Mouse (Mus musculus) Muller cell, postnatal 12 days (primary cell): ENCODE results near the gene Dock3.
"Not testable (repeated sequence)": the region's sequence is repeated elsewhere in the genome, so short reads cannot be mapped to it uniquely, and the experiment has no call there.

Experiments used
- DNase-seq: peaks from one replicate; pipeline ENCODE4 v3.0.0-alpha.2; 2015; ENCODE audit errors: inconsistent ontology term

Dock3 gene

DNA sequence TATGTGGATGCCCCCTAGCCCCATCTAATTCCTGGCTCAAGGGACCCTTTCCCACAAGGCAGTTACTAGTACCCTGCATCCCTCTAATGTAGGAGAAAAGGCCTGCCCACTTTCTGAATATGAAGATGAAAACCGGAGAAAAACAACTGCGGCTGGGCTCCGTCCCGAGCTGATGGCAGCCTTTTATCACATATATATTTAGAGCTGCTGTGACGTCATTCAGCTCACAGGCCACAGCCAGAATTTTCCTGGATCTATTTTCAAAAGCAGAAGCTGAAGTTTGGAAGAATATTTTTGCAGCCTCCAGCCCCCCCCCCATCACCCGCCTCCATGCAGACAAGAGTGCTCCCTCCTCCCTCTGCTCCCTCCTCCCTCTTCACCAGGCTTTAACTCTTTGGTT is 27.9 kb upstream of the Dock3 start:
- DNase-seq = no peak

DNA sequence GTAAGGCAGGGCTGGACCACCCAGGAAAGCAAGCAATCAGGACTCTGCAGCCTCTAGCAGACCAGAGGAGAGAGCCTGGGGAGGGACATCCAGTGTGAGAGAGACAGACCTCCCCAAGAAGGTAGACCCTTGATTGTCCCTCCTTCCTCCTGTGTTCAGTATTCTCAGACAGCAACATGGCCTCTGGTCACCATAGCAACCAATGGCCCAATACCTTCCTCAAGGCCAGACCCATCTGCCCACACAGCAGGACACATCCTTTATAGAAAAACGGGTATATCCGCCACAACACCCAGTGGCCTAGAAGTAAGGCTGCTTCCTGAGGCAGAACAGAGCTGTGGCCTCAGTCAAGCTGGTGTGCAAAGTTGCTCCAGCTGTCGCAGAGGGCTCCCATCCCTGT is 23.9 kb upstream of the Dock3 start:
- no peak for DNase-seq

DNA sequence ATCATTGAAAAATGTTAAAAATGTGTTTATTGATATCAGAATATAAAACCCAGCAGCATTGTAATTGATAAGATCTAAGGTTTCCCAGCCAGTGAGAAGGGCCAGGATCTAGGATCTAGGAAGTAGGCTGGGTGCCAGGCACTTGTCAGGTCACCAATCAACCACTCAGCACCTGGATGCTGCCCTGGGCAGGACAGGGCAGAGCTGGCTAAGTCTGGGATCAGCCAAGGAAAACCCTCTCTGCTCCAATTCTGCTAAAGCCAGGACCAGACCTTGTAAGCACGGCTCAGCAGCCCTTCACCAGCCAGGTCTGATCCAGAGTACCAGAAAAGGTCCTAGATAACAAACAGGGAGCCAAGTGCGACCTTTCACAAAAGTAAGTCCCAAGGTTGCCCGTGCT is 23.2 kb upstream of the Dock3 start:
- DNase-seq = no peak

DNA sequence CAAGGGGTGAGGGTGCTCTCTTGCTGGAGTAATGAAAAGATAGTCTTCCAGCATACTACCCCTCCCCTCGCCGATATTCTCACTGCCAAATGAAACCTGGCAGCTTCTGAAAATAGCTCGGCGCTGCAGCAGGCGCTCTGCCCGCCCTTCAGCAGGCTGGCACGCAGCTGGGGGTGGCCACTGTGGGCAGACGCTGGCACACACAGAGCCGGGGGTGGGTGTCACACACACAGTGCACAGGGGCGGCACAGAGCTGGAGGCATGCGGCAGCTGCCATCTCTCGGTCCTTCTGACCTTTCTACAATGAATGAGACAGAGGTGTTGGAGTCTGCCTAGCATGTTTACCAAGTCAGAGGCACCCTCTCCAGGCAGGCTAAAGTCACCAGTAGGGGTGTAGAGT is 22.8 kb upstream of the Dock3 start:
- DNase-seq = peak; percentile 75

DNA sequence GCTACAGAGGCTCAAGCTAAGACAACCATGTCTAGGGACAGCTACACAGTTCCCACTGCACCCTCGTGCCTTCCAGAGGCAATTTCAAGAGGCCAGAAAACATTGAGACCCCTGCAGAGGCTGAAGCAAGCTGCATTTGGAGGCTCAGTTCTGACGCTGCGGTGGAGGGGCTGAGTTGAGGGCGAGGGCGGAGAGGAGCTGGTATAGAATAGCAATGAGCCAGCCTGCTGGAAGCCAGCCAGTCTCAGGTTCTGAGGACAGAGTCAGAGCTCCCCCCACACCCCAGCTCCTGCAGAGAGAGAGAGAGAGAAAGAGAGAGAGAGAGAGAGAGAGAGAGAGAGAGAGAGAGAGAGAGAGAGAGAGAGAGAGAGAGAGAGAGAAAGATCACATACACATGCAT is 20.5 kb upstream of the Dock3 start:
- DNase-seq = no peak

DNA sequence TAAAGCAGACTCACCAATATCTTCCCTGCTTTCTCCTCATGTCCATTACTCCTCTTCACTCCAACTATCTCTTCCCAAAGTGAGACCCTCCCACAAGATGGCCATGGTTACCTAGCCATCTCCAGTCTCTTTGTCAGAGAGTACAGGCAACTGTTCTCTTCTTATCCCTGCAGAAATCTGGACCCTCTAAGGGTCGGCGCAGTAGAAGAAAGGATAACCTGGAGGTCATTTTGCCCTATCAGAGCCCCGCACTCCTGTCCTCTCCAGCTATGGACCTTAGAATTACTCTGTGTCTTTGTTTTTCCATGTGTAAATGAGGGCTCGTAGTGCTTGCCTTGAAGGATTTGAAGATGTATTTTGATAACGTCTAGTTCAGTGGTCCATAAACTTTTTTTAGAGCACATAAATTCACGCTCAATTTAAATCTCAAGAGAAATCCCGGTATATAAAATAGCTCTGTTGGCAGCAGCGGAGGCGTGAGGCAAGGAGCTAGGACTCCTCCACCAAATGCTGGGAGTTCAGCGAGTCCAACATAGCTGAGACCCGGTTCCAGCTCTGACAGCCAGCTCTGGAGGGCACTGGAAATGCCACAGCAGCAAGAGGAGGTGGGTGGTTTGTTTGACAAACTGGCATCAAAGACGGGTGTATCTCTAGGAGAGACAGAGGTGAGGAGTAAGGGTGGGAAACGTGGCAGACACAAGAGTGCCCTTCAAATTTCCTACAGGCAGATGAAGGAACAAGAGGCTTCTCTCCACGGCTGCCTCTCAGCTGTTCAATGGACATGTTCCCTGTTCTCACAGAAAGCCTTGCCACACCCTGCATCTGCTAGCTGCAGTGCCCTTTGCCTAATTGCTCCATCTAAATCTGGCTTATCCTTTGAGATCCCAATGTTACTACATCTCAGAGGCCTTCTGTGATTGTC is 19.0 kb upstream of the Dock3 start:
- no peak for DNase-seq

DNA sequence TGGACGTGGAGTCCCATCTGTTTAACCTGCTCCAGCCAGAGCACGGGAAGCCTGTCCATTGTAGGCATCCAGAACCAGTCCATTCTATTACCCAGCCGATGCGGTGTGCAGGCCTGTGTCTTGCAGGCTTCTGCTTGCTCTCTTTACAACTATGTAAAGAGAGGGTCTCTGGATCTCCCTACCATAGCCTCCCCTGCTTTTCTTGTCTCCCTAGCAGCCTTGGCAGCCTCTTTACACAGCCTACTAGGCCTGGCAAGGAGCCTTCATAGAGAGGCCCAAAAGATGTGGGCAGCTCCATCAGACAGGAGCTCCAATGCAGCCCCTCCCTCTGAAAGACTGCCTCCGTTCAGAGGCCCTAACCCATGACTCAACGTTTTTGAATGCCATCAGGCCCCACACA is 17.4 kb upstream of the Dock3 start:
- DNase-seq = no peak

DNA sequence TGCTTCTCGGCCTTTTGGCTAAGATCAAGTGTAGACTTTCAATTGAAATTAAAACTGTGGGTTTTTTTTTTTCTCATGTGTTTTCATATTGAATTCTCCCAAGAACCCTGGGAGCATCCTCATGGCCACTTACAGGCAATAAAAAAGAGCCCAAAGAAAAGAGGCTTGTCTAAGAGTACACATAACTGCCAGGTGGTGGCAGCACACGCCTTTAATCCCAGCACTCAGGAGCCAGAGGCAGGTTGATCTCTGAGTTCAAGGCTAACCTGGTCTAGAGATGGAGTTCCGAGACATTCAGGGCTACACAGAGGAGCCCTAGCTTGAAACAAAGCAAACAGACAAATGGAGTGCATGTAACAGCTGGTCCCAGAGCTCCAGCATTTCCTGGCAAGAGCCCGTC is 14.5 kb upstream of the Dock3 start:
- DNase-seq = no peak

DNA sequence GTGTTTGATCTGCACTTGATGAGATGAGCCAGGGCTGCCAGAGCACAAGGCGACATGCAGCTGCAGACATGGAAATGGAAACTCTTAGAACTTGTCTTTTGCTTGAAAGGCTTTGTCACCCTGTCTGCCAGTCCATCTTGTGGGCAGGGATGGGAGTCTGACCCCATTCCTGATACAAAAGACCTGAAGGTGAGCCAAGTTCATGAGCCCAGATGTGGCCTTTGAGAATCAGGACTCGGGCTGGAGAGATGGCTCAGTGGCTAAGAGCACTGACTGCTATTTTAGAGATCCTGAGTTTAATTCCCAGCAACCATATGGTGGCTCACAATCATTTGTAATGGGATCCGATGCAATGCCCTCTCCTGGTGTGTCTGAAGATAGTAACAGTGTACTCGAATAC is 13.6 kb upstream of the Dock3 start:
- no peak for DNase-seq

DNA sequence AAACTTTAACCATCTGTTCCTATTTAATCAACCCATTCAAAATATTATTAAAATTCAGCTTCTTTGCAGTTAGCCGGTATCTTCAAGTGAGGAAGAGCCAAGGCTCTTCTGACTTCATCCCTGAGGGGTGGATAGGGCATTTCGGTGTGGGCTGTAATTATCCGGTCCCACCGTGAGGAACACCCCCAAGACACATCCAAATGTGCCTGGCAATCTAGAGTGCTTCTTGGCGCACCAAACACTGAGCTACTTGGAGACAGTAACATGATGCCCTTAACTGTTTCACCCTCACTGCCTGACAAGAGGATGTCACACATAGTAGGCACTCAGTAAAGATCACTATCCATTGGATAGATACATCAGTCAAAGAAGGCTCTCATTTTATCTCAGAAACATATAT is 4.4 kb upstream of the Dock3 start:
- no peak for DNase-seq

DNA sequence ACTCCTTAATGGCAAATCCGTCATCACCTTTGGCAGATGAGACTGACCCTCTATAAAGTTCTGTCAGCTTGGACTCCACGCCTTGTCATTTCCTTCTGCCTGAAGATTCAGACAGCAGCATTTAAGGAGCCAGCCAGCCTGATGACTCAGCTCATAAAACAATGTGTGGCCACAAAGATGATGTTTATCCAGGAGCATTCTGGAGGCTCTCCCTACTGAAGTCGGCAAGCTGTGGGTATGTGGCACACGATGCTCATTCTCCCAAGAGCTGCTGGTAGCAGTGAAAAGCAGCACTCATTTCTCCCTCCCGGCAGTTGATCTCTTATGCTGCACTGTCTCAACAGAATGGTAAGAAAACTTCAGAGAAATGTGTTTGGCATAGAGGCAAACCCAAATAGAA is 3.6 kb upstream of the Dock3 start:
- DNase-seq = peak; percentile 71

DNA sequence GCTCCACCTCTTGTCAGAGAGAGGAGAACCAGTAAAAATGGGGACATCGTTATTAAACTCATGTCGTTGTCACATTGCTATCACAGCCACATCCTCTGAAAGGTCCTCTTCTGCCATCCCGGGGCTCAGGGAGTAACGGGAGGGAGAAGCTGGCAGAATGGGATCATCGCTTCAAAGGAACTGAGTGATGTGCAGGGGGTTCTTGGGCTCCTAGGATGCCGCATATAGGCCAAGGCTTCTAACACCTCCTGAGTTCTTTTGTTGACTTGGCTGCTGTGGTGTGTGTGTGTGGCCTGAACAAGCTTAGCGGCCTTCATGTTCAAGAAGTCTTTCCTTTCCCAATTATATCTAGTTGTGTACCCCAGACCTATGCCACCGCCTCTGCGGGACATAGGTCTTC is 431 bp upstream of the Dock3 start:
- DNase-seq = no peak

DNA sequence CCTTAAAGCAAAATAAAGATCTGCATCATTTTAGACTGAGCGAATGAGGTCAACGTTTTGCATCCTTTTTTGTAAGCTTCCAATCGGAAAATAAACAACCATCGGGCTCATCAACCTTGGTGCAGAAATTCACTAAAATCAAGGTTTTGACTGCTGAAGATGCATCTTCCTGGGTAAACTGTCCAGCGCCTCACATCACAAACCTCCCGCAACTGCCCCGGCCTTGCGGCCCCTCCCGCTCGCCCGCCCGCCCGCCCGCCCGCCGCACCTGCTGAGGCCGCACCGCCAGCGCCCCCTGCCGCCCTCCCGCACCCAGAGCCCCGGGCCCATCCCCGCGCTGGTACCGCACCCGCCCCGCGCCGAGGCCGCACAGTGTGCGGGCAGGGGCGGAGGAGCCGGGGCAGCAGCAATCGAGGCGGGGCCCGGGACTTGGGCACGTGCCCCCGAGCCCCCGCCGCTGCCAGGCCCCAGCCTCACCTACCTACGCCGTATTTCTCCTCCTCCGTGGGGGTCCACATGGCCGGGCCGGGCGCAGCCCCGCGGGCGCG is 644 bp downstream of the Dock3 start:
- DNase-seq = peak; percentile 54

DNA sequence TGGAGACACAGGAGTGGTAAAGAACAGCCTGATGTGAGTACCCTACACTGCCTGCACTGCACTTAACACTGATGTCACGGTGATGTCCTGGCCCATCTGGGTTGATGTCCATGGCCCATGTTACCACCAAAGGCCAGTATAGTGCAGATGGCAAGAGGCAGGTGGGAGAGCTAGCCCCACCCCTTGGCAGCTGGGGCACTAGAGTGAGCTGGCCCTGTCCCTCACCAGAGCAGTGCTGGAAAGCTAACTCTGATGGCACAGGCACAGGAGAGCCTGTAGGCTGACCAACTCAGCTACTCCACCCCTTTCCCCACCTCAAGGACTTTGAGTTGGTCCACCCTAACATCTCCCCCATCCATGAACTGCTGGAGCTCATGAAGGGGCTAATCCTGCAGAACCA is 7.1 kb downstream of the Dock3 start:
- no peak for DNase-seq

DNA sequence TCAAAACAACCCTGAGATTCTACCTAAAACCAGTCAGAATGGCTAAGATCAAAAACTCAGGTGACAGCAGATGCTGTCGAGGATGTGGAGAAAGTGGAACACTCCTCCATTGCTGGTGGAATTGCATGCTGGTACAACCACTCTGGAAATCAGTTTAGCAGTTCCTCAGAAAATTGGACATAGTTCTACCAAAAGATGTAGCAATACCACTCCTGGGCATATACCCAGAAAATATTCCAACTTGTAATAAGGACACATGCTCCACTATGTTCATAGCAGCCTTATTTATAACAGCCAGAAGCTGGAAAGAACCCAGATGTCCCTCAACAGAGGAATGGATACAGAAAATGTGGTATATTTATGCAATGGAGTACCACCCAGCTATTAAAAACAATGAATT is 56.9 kb downstream of the Dock3 start:
- not testable (repeated sequence) for DNase-seq

DNA sequence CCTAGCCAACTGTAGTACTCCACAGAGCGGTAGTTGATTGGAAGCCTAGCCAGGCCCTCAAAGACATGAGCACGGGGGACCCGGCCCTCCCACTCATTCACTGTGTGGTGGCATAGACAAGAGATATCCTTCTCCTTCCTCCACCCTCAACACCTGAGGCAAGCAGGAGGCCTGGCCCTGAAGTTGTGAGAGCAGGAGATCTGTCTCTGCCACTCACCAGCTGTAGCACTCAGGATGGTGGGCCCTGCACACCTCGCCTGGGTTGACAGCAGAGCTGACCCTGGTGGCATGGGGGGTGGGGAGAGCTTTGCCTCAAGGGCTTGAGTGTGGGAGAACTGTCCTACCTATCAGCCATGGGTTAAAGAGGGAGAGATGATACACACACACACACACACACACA is 65.9 kb downstream of the Dock3 start:
- no peak for DNase-seq

DNA sequence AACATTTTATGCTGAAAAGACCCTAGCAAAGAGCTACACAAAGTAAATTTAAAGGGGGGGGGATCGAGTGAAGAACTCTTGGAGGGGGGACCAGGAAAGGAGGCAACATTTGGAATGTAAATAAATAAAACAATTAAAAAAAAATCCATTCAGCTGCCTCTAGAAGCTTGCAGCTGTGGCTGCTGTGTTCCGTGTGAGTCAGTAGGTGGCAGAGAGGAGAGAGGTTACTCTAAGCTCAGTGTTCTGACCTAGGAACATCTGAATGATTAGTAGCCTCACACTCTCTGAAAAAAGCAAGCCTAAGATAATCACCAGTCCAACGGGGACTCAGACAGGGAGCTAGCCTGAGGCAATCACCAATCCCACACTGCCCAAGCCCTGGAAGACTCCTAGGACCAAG is 66.9 kb downstream of the Dock3 start:
- no peak for DNase-seq

DNA sequence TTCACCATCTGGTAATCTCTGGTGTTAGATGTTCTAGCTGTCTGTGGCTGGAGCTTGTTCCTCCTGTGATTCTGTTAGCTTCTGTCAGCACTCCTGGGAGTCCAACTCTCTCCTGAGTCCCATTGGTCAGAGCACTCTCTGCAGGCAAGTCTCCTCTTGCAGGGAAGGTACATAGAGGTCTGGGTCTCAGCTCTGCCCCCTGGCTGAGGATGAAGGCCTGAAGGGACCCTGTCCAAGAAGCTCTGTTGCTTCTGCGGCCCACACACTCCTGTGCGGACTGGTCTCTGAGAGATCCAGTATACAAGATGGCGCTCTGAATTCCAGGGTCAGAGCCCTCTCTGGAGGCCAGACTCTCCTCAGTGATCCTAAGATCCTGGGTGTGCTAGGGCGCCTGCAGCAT is 75.3 kb downstream of the Dock3 start:
- DNase-seq = not testable (repeated sequence)

DNA sequence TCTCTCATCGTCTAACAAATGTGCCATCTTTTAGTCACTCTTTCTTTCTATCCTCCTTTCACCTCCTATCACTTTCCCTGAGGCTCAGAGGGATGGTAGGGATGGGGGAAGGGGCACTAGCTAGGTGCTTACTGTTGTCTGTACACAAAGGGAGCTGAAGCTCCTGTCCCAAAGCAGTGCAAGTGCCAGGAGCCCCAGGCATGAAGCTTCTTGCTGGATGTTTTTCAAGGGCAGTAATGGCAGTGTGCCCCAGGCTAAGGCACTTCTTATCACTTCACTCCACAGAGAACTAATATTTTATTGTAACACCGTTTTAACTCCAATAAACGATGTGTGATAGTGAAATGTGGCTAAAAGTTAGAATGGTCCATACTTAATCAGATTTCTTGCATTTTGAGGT is 118.9 kb downstream of the Dock3 start:
- DNase-seq = no peak

DNA sequence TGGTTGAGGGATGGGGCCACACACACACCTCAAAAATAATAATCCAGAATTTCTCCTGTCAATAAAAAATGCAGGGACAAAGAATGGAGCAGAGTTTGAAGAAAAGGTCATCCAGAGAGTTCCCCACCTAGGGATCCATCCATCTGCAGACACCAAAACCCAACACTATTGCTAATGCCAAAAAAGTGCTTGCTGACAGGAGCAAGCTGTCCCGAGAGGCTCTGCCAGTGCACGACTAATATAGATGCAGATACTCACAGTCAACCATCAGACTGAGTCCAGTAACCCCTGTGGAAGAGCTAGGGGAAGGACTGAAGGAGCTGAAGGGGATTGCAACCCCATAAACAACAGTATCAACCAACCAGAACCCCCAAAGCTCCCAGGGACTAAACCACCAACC is 119.7 kb downstream of the Dock3 start:
- no peak for DNase-seq

DNA sequence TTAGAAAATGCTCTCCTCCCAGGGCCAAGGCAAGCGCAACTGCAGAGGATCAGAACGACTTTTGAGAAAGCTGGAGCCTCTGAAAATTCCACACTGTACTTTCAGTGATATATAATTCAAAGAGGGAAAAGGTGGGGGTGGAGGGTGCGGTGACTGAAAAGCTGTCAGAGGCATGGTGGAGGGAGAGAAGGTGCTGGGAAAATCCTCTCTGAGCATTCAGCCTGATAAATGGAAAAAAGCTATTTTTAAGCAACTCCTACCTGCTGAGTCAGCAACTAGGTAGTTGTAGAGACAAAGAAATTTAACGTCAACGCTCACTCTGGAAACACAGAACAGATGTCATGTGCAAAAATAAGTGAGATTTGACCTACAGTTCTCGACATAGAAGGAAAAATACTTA is 132.2 kb downstream of the Dock3 start:
- no peak for DNase-seq

DNA sequence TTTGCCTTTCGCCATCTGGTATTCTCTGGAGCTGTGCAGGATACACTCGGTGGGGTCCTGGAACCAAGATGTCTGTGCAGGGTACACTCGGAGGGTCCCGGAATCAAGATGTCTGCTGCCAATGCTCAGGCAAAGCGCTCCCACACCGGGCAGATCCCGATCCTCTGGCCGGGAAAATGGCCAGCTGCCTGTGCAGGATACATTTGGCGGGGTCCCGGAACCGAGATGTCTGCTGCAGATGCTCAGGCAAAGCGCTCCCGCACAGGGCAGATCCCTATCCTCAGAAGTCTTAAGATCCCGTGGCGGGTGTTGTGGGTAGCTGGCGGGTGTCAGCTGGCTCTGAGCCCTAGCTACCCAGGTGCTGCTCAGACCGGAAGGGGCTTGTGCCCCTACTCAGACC is 142.3 kb downstream of the Dock3 start:
- DNase-seq = not testable (repeated sequence)

DNA sequence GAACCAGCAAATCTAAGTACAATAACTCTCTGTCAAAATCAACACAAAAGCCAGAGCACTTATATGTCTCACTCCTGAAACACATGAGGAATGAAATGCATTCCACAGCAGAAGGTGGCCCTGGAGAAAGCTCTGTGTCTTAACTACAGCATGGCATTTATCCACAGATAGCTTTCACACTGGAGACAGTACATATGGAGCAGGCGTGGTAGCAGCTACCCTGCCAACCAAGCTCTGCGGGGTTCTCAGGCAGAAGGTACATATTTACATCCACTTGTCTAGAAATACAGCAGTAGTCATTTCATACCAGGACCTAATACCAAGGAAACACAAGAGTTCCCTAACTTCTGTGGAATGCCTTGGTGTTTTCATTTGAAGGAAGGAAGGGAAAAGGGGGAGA is 144.2 kb downstream of the Dock3 start:
- DNase-seq = no peak

DNA sequence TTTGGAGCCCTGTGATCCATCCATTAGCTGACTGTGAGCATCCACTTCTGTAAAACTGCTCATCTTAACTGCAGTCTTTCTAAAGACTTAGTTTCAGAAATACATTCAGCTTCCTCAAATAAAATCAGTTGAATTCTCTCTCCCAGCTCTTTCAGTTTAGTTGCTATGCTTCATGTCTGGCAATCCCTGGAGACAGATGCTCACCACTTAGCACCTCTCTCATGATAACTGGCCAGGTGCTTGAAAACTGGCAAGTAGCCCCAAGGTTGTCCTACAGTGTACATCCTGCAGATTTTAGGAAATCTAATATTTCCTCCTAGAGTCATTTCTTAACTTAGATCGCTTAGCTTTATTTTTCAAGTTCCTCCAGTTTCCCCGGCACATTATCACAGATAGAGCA is 193.8 kb downstream of the Dock3 start:
- DNase-seq = no peak
